Mouse (Mus musculus) neutrophil, adult 65 days (primary cell): ENCODE data around the gene S100a1. TPM values are rescaled to one million over a fixed set of nuclear protein-coding genes. Genes with fewer than 3 reads are reported as not detected.

Experiments used
- total RNA-seq: library from RNA; stranded (reverse); gene quantifications from 2 replicates; pipeline ENCODE4 v1.2.4, GENCODE M21; 2023

The S100a1 gene
- total RNA-seq, result 15.8 and 19.3 TPM in 2 replicates

DNA sequence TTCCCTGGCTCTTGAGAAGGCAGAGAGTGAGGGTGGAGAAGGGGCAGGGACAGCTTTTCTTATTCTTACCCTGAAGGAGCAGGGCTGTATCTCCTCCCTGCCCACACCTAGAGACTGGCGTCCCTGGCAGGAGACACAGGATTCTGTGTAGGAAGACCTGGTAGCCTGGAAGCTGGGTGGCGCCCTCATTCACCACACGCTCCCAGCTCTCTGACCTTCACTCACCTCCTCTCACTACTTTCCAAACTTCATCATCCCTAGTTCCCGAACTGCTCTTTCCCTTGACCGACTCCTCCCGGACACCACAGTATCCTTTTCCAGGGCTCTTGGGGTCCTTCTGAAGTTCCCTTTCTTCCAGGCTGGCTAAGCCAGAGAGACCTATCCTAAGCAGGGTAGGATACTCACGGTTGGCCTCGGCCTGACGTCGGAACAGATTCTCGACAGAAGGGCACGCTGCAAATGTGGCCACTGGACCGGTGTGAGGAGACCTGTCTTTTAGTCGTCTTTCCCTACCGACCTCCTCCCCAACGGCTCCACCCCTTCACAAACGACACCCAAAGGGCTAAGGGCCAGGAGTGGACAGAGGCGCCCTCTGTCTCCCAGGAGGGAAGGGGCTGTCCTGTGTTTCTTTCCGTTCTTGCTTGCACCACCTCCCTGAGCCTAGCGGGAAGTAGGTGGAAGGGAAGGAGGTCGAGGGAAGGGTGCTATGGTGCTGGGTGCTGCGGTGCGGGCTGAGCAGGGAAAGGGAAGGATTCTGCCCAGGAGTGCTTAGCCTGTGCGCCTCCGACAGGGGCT is at the start of gene S100a1, which contains the start of gene S100a13:
Gene S100a1, minus strand, starts transcription at position 597 of the 795 bp plus-strand sequence.
Gene S100a13, plus strand, starts transcription at position 640 of the 795 bp plus-strand sequence.

GRCm38 (mm10) chr3:90560008-90560628 is 45.9 kb upstream of the S100a1 start, which contains the start of gene S100a3:
Gene S100a3, plus strand, starts transcription at chr3:90560578.

GRCm38 (mm10) chr3:90537141-90537904 is 23.1 kb upstream of the S100a1 start, which contains the start of gene S100a16:
Gene S100a16, plus strand, starts transcription at chr3:90537254.

DNA sequence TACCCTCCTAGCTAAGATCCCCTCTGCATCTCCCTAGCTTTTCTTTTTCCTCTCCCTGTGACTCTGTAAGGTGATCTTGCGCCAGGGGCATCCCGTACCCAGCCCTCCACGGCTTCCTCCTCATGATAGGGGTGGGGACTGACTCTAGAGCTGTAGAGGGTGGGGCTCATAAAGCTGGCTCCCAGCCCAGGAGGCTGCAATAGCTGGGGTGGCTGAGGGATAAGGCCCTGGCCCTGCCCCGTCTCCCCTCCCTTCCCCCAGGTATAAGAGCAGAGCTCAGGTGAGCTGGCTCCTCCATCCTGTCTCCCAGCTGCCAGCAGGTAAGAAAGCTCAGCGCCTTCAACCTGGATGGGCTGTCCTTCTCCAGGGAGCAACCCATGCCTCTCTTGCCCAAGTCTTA is 12.4 kb upstream of the S100a1 start, which contains the start of gene S100a14:
Gene S100a14, plus strand, starts transcription at position 277 of the 400 bp plus-strand sequence.

GRCm38 (mm10) chr3:90508950-90509746 is 5.0 kb downstream of the S100a1 start, which contains the start of gene Chtop:
Gene Chtop, minus strand, starts transcription at chr3:90509498.

GRCm38 (mm10) chr3:90490696-90491256 is 23.4 kb downstream of the S100a1 start, which contains the start of gene Snapin:
Gene Snapin, minus strand, starts transcription at chr3:90491033.

DNA sequence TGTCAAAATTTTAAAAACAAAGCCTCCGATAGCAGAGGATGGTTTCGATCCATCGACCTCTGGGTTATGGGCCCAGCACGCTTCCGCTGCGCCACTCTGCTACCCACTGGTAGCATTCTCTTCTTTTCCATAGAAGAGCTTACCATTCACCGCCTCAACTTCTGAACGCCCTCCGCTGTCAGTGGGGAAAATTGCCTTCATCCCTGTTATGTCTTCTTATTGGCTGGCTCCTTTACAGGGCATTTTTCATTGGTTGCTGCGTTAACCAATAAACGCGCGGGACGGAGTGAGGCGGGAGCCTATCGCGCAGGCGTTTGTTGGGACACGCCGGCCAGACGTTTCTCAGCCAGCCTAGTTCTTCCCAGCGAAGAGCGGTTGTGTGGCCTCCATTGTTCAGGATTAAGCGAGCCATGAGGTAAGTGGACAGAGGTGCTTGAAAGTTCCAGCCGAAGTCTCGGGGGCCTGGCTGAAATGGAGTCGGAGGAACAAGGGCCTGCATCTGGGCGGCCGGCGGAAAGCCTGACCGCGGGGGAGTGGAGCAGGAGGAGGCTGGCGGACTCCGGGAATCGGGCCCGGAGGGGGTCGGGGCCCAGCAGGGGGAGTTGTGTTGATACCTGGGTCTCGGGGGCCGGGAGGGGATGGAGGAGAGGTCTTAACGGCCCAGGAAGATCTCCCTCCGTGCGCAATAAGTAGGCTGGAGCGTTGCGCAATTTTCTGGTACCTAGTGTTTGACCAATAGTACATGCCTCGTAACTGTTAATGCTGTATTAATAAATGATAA is 38.2 kb downstream of the S100a1 start, which contains the start of gene Ilf2:
Gene Ilf2, plus strand, starts transcription at position 296 of the 781 bp plus-strand sequence.

GRCm38 (mm10) chr3:90465686-90466310 is 48.4 kb downstream of the S100a1 start, which contains the start of gene Npr1:
Gene Npr1, minus strand, starts transcription at chr3:90465866.

Other genes with a start within 250 kb of the S100a1 start
- 55.9 and 71.7 TPM in 2 replicates for gene Dennd4b, start 249.2 kb downstream of the S100a1 start, total RNA-seq
- gene Gatad2b, start 221.2 kb downstream of the S100a1 start, total RNA-seq, result 67.4 and 68.3 TPM in 2 replicates
- gene Slc27a3, start 124.5 kb downstream of the S100a1 start, total RNA-seq, result 0.50 and 0.76 TPM in 2 replicates
- 40.4 and 44.8 TPM in 2 replicates for gene Ints3, start 80.8 kb downstream of the S100a1 start, total RNA-seq
- gene Npr1, start 48.5 kb downstream of the S100a1 start, total RNA-seq, result 0.69 TPM in 1 of 2 replicates, not detected in the other
- gene Ilf2, start 38.3 kb downstream of the S100a1 start, total RNA-seq, result 56.3 and 69.0 TPM in 2 replicates
- 31.8 and 36.7 TPM in 2 replicates for gene Snapin, start 23.4 kb downstream of the S100a1 start, total RNA-seq
- gene Chtop, start 4.9 kb downstream of the S100a1 start, total RNA-seq, result 84.3 and 109 TPM in 2 replicates
- gene S100a13, start within 50 bp of the S100a1 start, total RNA-seq, result 35.7 and 46.4 TPM in 2 replicates
- gene S100a14, start 12.5 kb upstream of the S100a1 start, total RNA-seq, result not detected in 2 replicates
- gene S100a16, start 22.9 kb upstream of the S100a1 start, total RNA-seq, result not detected in 2 replicates
- gene S100a3, start 46.2 kb upstream of the S100a1 start, total RNA-seq, result 7.2 and 9.0 TPM in 2 replicates
- gene S100a2, start 75.9 kb upstream of the S100a1 start, total RNA-seq, result 4.0 TPM in 1 of 2 replicates, not detected in the other
- not detected in 2 replicates for gene Gm42674, start 87.5 kb upstream of the S100a1 start, total RNA-seq
- 255 and 265 TPM in 2 replicates for gene S100a4, start 89.4 kb upstream of the S100a1 start, total RNA-seq
- gene S100a5, start 94.1 kb upstream of the S100a1 start, total RNA-seq, result 1.8 TPM in 1 of 2 replicates, not detected in the other
- gene S100a6, start 98.5 kb upstream of the S100a1 start, total RNA-seq, result 1,586 and 1,659 TPM in 2 replicates
- gene S100a7a, start 139.6 kb upstream of the S100a1 start, total RNA-seq, result 1.6 and 1.7 TPM in 2 replicates
- 28,077 and 51,899 TPM in 2 replicates for gene S100a8, start 154.6 kb upstream of the S100a1 start, total RNA-seq
- gene S100a9, start 181.3 kb upstream of the S100a1 start, total RNA-seq, result 41,670 and 63,036 TPM in 2 replicates
- gene Pglyrp4, start 212.5 kb upstream of the S100a1 start, total RNA-seq, result 1.2 and 1.7 TPM in 2 replicates